Mouse (Mus musculus): ENCODE data around the gene Lyst. TPM values are rescaled to one million over a fixed set of nuclear protein-coding genes. Genes with fewer than 3 reads are reported as not detected.

Lyst gene
- total and polyA plus RNA-seq, 3 experiments = 2.9 to 3.1 TPM; not detected in 1

- Histone ChIP-seq H3K79me2 (ENCODE audit: control insufficient read depth, insufficient read depth, low read length, poor library complexity) (no peaks in the 10 kb centered on the region), H3K4me3 (ENCODE audit: control insufficient read depth in 1 of 2, insufficient read depth in 1 of 2, low read depth in 2 of 2, low read length in 2 of 2) (no peak overlapping the region), H3K27ac (ENCODE audit: control insufficient read depth, low read depth, low read length) (no peak overlapping the region), H3K36me3 (ENCODE audit: control insufficient read depth in 1 of 2, insufficient read depth in 2 of 2, low read length in 2 of 2) (peaks cover 0 to 4% of the 10 kb centered on the region in 2 experiments; a peak in 2 of 4 replicates), H3K9ac (ENCODE audit: control insufficient read depth, low read depth, low read length, poor library complexity, severe bottlenecking) (no peak overlapping the region), H3K9me3 (replicated peaks; ENCODE audit: insufficient read depth, low read length) (no peaks in the 10 kb centered on the region), H3K4me1 (ENCODE audit: control insufficient read depth in 1 of 2, insufficient read depth in 2 of 2, low read length in 2 of 2) (peaks cover 6 to 13% of the 10 kb centered on the region in 2 experiments; a peak in 3 of 4 replicates), H3K27me3 (ENCODE audit: control insufficient read depth in 1 of 2, insufficient read depth in 2 of 2, low read length in 2 of 2) (no peaks in the 10 kb centered on the region)
- DNase-seq (ENCODE audit: low read depth, low spot score) = no peak
- TF ChIP-seq MYB (IDR thresholded peaks at IDR 0.05; ENCODE audit: low read depth, low read length) (no peak), TBP (IDR thresholded peaks at IDR 0.05; ENCODE audit: low read depth, low read length) (no peak), MAFK (IDR thresholded peaks at IDR 0.05; ENCODE audit: borderline replicate concordance, low read depth, low read length) (no peak), BHLHE40 (IDR thresholded peaks at IDR 0.05; ENCODE audit: borderline replicate concordance, low read depth, low read length) (no peak), MEF2A (IDR thresholded peaks at IDR 0.05; ENCODE audit: extremely low read depth, insufficient replicate concordance, low read depth, low read length, poor library complexity, severe bottlenecking) (no peak), POLR2AphosphoS2 (IDR thresholded peaks at IDR 0.05; ENCODE audit: low read length) (no peak), GATA1 (IDR thresholded peaks at IDR 0.05; ENCODE audit: low read depth, low read length) (no peak), EP300 (IDR thresholded peaks at IDR 0.05; ENCODE audit: low read depth in 1 of 2, low read length in 2 of 2) (no peak), JUND (IDR thresholded peaks at IDR 0.05; ENCODE audit: low read depth, low read length) (no peak), SMC3 (IDR thresholded peaks at IDR 0.05; ENCODE audit: low read depth, low read length) (no peak), NELFE (IDR thresholded peaks at IDR 0.05; ENCODE audit: low read depth, low read length) (no peak), CTCF (IDR thresholded peaks at IDR 0.05 in 2 of 3, conservative IDR thresholded peaks at IDR 0.05 in 1 of 3; ENCODE audit: control insufficient read depth in 1 of 3, insufficient read depth in 1 of 3, low read depth in 2 of 3, low read length in 3 of 3, poor library complexity in 1 of 3, severe bottlenecking in 1 of 3) (no peak), NRF1 (IDR thresholded peaks at IDR 0.05; ENCODE audit: insufficient read depth, low read depth, low read length, poor library complexity, severe bottlenecking) (no peak), USF2 (IDR thresholded peaks at IDR 0.05; ENCODE audit: borderline replicate concordance in 1 of 2, insufficient read depth in 1 of 2, low read depth in 1 of 2, low read length in 2 of 2) (no peak)
These were observed 43.4 kb upstream of the Lyst start for GRCm38 (mm10) chr13:13546792-13547191.

DNA sequence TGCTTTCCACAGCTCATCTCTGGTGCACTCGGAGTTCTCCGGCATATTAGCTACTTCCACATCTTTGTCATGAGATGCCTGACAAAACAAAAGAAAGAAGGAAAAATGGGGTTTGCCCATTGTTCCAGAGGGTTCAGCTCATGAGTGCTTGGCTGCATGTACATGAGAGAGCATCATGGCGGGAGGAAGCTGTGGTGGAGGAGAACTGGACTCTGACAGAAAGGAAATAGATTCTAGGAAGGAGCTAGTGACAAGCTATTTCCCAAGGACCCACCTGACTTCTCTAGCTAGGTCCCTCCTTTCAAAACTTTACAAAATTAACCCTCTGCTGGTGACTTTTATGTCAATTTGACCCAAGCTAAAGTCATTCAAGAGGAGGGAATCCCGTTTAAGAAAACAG lies 42.3 kb upstream of the Lyst start:
- no peak overlapping the region for H3K4me3 ChIP-seq (ENCODE audit: control insufficient read depth in 1 of 2, insufficient read depth in 1 of 2, low read depth in 2 of 2, low read length in 2 of 2)
- H3K27me3 ChIP-seq (ENCODE audit: control insufficient read depth in 1 of 2, insufficient read depth in 2 of 2, low read length in 2 of 2) = no peaks in the 10 kb centered on the region
- no peaks in the 10 kb centered on the region for H3K9me3 ChIP-seq (replicated peaks; ENCODE audit: insufficient read depth, low read length)
- DNase-seq (ENCODE audit: low read depth, low spot score) = no peak
- peaks cover 0 to 4% of the 10 kb centered on the region in 2 experiments; a peak in 2 of 4 replicates for H3K36me3 ChIP-seq (ENCODE audit: control insufficient read depth in 1 of 2, insufficient read depth in 2 of 2, low read length in 2 of 2)
- TF ChIP-seq ZC3H11A (IDR thresholded peaks at IDR 0.05; ENCODE audit: low read depth, low read length) (no peak), MXI1 (IDR thresholded peaks at IDR 0.05; ENCODE audit: low read depth, low read length) (no peak), USF1 (IDR thresholded peaks at IDR 0.05; ENCODE audit: low read depth, low read length) (no peak), ZNF384 (IDR thresholded peaks at IDR 0.05; ENCODE audit: low read depth, low read length) (no peak), USF2 (IDR thresholded peaks at IDR 0.05; ENCODE audit: borderline replicate concordance in 1 of 2, insufficient read depth in 1 of 2, low read depth in 1 of 2, low read length in 2 of 2) (no peak), E2F4 (IDR thresholded peaks at IDR 0.05; ENCODE audit: borderline replicate concordance, low read depth, low read length) (no peak), NRF1 (IDR thresholded peaks at IDR 0.05; ENCODE audit: insufficient read depth, low read depth, low read length, poor library complexity, severe bottlenecking) (no peak), TBP (IDR thresholded peaks at IDR 0.05; ENCODE audit: low read depth, low read length) (no peak), MAX (IDR thresholded peaks at IDR 0.05; ENCODE audit: low read length) (no peak), CHD2 (IDR thresholded peaks at IDR 0.05; ENCODE audit: low read length) (no peak), MAZ (IDR thresholded peaks at IDR 0.05; ENCODE audit: low read depth, low read length) (no peak), EP300 (IDR thresholded peaks at IDR 0.05; ENCODE audit: low read depth in 1 of 2, low read length in 2 of 2) (no peak)
- no peak overlapping the region for H3K9ac ChIP-seq (ENCODE audit: control insufficient read depth, low read depth, low read length, poor library complexity, severe bottlenecking)
- H3K4me1 ChIP-seq (ENCODE audit: control insufficient read depth in 1 of 2, insufficient read depth in 2 of 2, low read length in 2 of 2) = peaks cover 6 to 13% of the 10 kb centered on the region in 2 experiments; a peak in 3 of 4 replicates
- H3K27ac ChIP-seq (ENCODE audit: control insufficient read depth, low read depth, low read length) = no peak overlapping the region
- H3K79me2 ChIP-seq (ENCODE audit: control insufficient read depth, insufficient read depth, low read length, poor library complexity) = no peaks in the 10 kb centered on the region
